ENCODE assay signal across 9 mouse cellular contexts in genomic region chr8:109780548-109780947, GRCm38 (mm10). TPM values are rescaled to one million over a fixed set of nuclear protein-coding genes. Genes with fewer than 3 reads are reported as not detected.
DNase-seq lines count a peak whose midpoint lies in the region; ATAC-seq lines count a peak whose summit lies in the region.
"Had no signal": no experiment of that assay in that cellular context is flagged by ENCODE, and none has a peak within 500 bp of the region (broad histone marks: within the 10 kb centered on the region; RNA-seq: fewer than 3 reads in every experiment).

No protein-coding gene starts in this region.

- ATAC-seq in midbrain, embryonic 11.5 days (ENCODE audit: low FRiP score): no peak
- ATAC-seq in liver, embryonic 13.5 days (ENCODE audit: low read depth): no peak
- no peak for ATAC-seq in cerebellum, adult (ENCODE audit: insufficient number of reproducible peaks, low FRiP score, low TSS enrichment)

- H3K9me3 ChIP-seq in heart, embryonic 10.5 days: no peaks in the 10 kb centered on the region
- no peaks in the 10 kb centered on the region for H3K9me3 ChIP-seq in midbrain, embryonic 10.5 days (replicated peaks)
- no peaks in the 10 kb centered on the region for H3K9me3 ChIP-seq in midbrain, embryonic 11.5 days (ENCODE audit: control insufficient read depth, low read length)
- no peaks in the 10 kb centered on the region for H3K9me3 ChIP-seq in liver, embryonic 13.5 days (replicated peaks)

- DNase-seq in heart, embryonic 10.5 days (ENCODE audit: low spot score): no peak
- no peak for DNase-seq in heart, adult 18-20 months
- no peak for DNase-seq in midbrain, embryonic 10.5 days (ENCODE audit: low spot score)
- no peak for DNase-seq in midbrain, embryonic 11.5 days (ENCODE audit: low spot score, missing footprints)
- DNase-seq in liver, embryonic 13.5 days: peak; percentile 4
- DNase-seq in left cerebral cortex, adult 9 months (ENCODE audit: low spot score in 2 of 2): no peak
- no peak for DNase-seq in right cerebral cortex, postnatal 36 days (ENCODE audit: low spot score in 2 of 2)
- DNase-seq: adrenal gland, adult 2 months had no signal

- H3K4me1 ChIP-seq in heart, embryonic 10.5 days: peaks cover 13% of the 10 kb centered on the region
- H3K4me1 ChIP-seq in midbrain, embryonic 10.5 days: peaks cover 15% of the 10 kb centered on the region
- H3K4me1 ChIP-seq in midbrain, embryonic 11.5 days (ENCODE audit: control insufficient read depth, insufficient read depth, low read length): peaks cover 12% of the 10 kb centered on the region
- H3K4me1 ChIP-seq in liver, embryonic 13.5 days (replicated peaks): peaks cover 55% of the 10 kb centered on the region

- no peak overlapping the region for H3K9ac ChIP-seq in midbrain, embryonic 11.5 days (ENCODE audit: low read length)
- H3K9ac ChIP-seq in liver, embryonic 13.5 days: peak overlapping the region; percentile 24; the same call in 1 of the 2 replicates

- 0 out of 2 replicates have a peak, but pooled peaks cover 4% of the 10 kb centered on the region for H3K27me3 ChIP-seq in heart, embryonic 10.5 days (ENCODE audit: insufficient read depth, poor library complexity, severe bottlenecking)
- H3K27me3 ChIP-seq in midbrain, embryonic 10.5 days (ENCODE audit: low read depth, poor library complexity, severe bottlenecking): peaks cover 4% of the 10 kb centered on the region; the same call in 1 of the 2 replicates
- no peaks in the 10 kb centered on the region; the same call in 1 of the 2 replicates for H3K27me3 ChIP-seq in midbrain, embryonic 11.5 days (ENCODE audit: control insufficient read depth, insufficient read depth, low read length)
- peaks cover 9% of the 10 kb centered on the region; the same call in 1 of the 2 replicates for H3K27me3 ChIP-seq in liver, embryonic 13.5 days

- H3K27ac ChIP-seq in heart, embryonic 10.5 days: no peak overlapping the region
- H3K27ac ChIP-seq in midbrain, embryonic 10.5 days (replicated peaks): no peak overlapping the region
- H3K27ac ChIP-seq in midbrain, embryonic 11.5 days (ENCODE audit: low read depth, low read length): no peak overlapping the region
- H3K27ac ChIP-seq in liver, embryonic 13.5 days: no peak overlapping the region; the same call in 1 of the 2 replicates

- no peak overlapping the region; the same call in 1 of the 2 replicates for H3K4me2 ChIP-seq in midbrain, embryonic 11.5 days
- H3K4me2 ChIP-seq in liver, embryonic 13.5 days: peak overlapping the region; percentile 81

- WGBS in heart, embryonic 10.5 days: 46% methylated on average over 4 of the region's 4 CpGs
- 83% methylated on average over 4 of the region's 4 CpGs for WGBS in midbrain, embryonic 10.5 days
- WGBS in midbrain, embryonic 11.5 days: 77% methylated on average over 4 of the region's 4 CpGs
- 20% methylated on average over 4 of the region's 4 CpGs for WGBS in liver, embryonic 13.5 days (ENCODE audit: insufficient replicate concordance)

- peak overlapping the region; percentile 98; the same call in 1 of the 2 replicates for H3K4me3 ChIP-seq in heart, embryonic 10.5 days
- H3K4me3 ChIP-seq in midbrain, embryonic 10.5 days: peak overlapping the region; percentile 79
- H3K4me3 ChIP-seq in midbrain, embryonic 11.5 days (ENCODE audit: low read depth, low read length): no peak overlapping the region
- peak overlapping the region; percentile 98 for H3K4me3 ChIP-seq in liver, embryonic 13.5 days (replicated peaks)

- H3K36me3 ChIP-seq in heart, embryonic 10.5 days: no peaks in the 10 kb centered on the region
- H3K36me3 ChIP-seq in midbrain, embryonic 10.5 days: no peaks in the 10 kb centered on the region
- H3K36me3 ChIP-seq in midbrain, embryonic 11.5 days (ENCODE audit: control insufficient read depth, insufficient read depth, low read length): no peaks in the 10 kb centered on the region
- H3K36me3 ChIP-seq in liver, embryonic 13.5 days: no peaks in the 10 kb centered on the region

RNA-seq across cellular contexts. Expression of gene Ap1g1, which starts 2.2 kb away (rescaled TPM):
- 38.9 and 43.3 TPM in 2 replicates for polyA plus RNA-seq in heart, embryonic 10.5 days (2016; fragmentation: Nextera tagmentation; extraction: Ambion mirVana)
- 10 to 100 TPM; 35.0 to 38.8 TPM for total RNA-seq in heart, adult 18-20 months (2021)
- polyA plus RNA-seq in midbrain, embryonic 10.5 days (2016; fragmentation: Nextera tagmentation; extraction: Ambion mirVana): 47.1 and 50.6 TPM in 2 replicates
- polyA plus RNA-seq in midbrain, embryonic 11.5 days (2014; fragmentation: Nextera tagmentation; extraction: Ambion mirVana): 41.6 and 47.3 TPM in 2 replicates
- 13.4 and 18.5 TPM in 2 replicates for polyA plus RNA-seq in liver, embryonic 13.5 days (2015; fragmentation: Nextera tagmentation; extraction: Ambion mirVana)

RNA-seq across cellular contexts. Expression of gene Atxn1l, which starts 43.0 kb away (rescaled TPM):
- polyA plus RNA-seq in heart, embryonic 10.5 days (2016; fragmentation: Nextera tagmentation; extraction: Ambion mirVana): 6.1 and 6.4 TPM in 2 replicates
- 10 to 100 TPM; 21.2 TPM for total RNA-seq in heart, adult 18-20 months (2021)
- 6.3 and 8.1 TPM in 2 replicates for polyA plus RNA-seq in midbrain, embryonic 10.5 days (2016; fragmentation: Nextera tagmentation; extraction: Ambion mirVana)
- 4.9 and 5.4 TPM in 2 replicates for polyA plus RNA-seq in midbrain, embryonic 11.5 days (2014; fragmentation: Nextera tagmentation; extraction: Ambion mirVana)
- polyA plus RNA-seq in liver, embryonic 13.5 days (2015; fragmentation: Nextera tagmentation; extraction: Ambion mirVana): 2.9 and 3.0 TPM in 2 replicates
